ENCODE assay signal across 23 mouse cellular contexts in the genomic region with DNA sequence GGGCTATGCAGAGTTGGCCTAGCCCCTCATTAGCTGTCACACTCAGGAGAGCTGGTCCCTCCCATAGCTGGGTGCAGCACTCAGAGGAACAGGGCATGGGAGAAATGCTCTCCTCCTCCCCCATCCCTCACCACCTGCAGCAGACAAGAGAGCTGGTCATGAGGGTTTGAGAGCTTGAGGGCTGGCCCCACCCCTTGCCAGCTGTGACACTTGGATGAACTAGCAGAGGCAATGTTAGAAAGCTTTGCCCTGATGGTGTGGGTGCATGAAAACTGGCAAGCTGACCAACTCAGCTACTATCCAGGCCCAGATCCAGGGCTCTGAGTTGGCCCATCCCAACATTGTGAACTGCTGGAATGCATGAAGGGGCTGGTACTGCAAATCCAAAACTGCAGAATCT. TPM values are rescaled to one million over a fixed set of nuclear protein-coding genes. Genes with fewer than 3 reads are reported as not detected.
DNase-seq lines count a peak whose midpoint lies in the region; ATAC-seq lines count a peak whose summit lies in the region.
"Had no signal": no experiment of that assay in that cellular context is flagged by ENCODE, and none has a peak within 500 bp of the region (broad histone marks: within the 10 kb centered on the region; RNA-seq: fewer than 3 reads in every experiment).

No protein-coding gene starts in this region.

- no peak for DNase-seq in embryonic facial prominence, embryonic 11.5 days (ENCODE audit: low spot score)
- DNase-seq in embryonic facial prominence, embryonic 10.5 days (ENCODE audit: low spot score) = no peak
- peak; percentile 15 to 23 for DNase-seq in heart, postnatal 10 days
- no peak for DNase-seq in heart, postnatal 25 days (ENCODE audit: low spot score)
- peak; percentile 36 to 40 for DNase-seq in spleen, postnatal 36 days (ENCODE audit: low spot score in 2 of 2)
- DNase-seq in spleen, postnatal 4 days (ENCODE audit: low spot score in 2 of 2) = no peak
- peak; percentile 60 for DNase-seq in telencephalon, adult 2 months (ENCODE audit: low read depth, low spot score)
- DNase-seq in neural tube, embryonic 10.5 days (ENCODE audit: extremely low spot score, low spot score) = no peak
- DNase-seq: adrenal gland, postnatal 36 days; lung, adult 18-20 months; lung, postnatal 4 days; thymus, adult 2 months had no signal

- H3K4me3 ChIP-seq in embryonic facial prominence, embryonic 11.5 days (ENCODE audit: low read depth, low read length) = no peak overlapping the region
- no peak overlapping the region for H3K4me3 ChIP-seq in embryonic facial prominence, embryonic 10.5 days
- H3K4me3 ChIP-seq: heart, embryonic 13.5 days; hindbrain, embryonic 13.5 days; intestine, embryonic 15.5 days; kidney, embryonic 15.5 days; neural tube, embryonic 12.5 days had no signal

- no peaks in the 10 kb centered on the region for H3K4me1 ChIP-seq in embryonic facial prominence, embryonic 11.5 days (ENCODE audit: control insufficient read depth, insufficient read depth, low read length)
- H3K4me1 ChIP-seq in embryonic facial prominence, embryonic 10.5 days = no peaks in the 10 kb centered on the region
- H3K4me1 ChIP-seq: heart, embryonic 13.5 days; hindbrain, embryonic 13.5 days; intestine, embryonic 15.5 days; kidney, embryonic 15.5 days; neural tube, embryonic 12.5 days had no signal

- intact Hi-C loops in heart, postnatal 10 days (cut with DNase I) = no loop called here
- intact Hi-C loops in heart, postnatal 25 days (cut with DNase I) = no loop called here

- ATAC-seq in embryonic facial prominence, embryonic 11.5 days (replicated peaks; ENCODE audit: insufficient number of reproducible peaks, low FRiP score, low TSS enrichment, low read depth) = 0 out of 2 replicates have a peak, but pooled peaks have one; percentile 29
- ATAC-seq: intestine, embryonic 15.5 days had no signal

- no peaks in the 10 kb centered on the region for H3K9me3 ChIP-seq in embryonic facial prominence, embryonic 11.5 days (replicated peaks; ENCODE audit: control insufficient read depth, low read length)
- no peaks in the 10 kb centered on the region for H3K9me3 ChIP-seq in embryonic facial prominence, embryonic 10.5 days
- H3K9me3 ChIP-seq: hindbrain, embryonic 13.5 days; intestine, embryonic 15.5 days; kidney, embryonic 15.5 days; neural tube, embryonic 12.5 days had no signal

- H3K27ac ChIP-seq in embryonic facial prominence, embryonic 11.5 days (replicated peaks; ENCODE audit: low read depth, low read length) = no peak overlapping the region
- H3K27ac ChIP-seq in embryonic facial prominence, embryonic 10.5 days (replicated peaks) = no peak overlapping the region
- H3K27ac ChIP-seq: heart, embryonic 13.5 days; hindbrain, embryonic 13.5 days; intestine, embryonic 15.5 days; kidney, embryonic 15.5 days; neural tube, embryonic 12.5 days had no signal

- no peak overlapping the region for H3K4me2 ChIP-seq in embryonic facial prominence, embryonic 11.5 days (ENCODE audit: low read depth, low read length)
- H3K4me2 ChIP-seq: heart, embryonic 13.5 days; hindbrain, embryonic 13.5 days; intestine, embryonic 15.5 days; kidney, embryonic 15.5 days; neural tube, embryonic 12.5 days had no signal

- no peaks in the 10 kb centered on the region for H3K27me3 ChIP-seq in embryonic facial prominence, embryonic 11.5 days (ENCODE audit: control insufficient read depth, insufficient read depth, low read length)
- H3K27me3 ChIP-seq in embryonic facial prominence, embryonic 10.5 days (replicated peaks; ENCODE audit: low read depth, poor library complexity, severe bottlenecking) = no peaks in the 10 kb centered on the region
- H3K27me3 ChIP-seq: heart, embryonic 13.5 days; hindbrain, embryonic 13.5 days; intestine, embryonic 15.5 days; kidney, embryonic 15.5 days; neural tube, embryonic 12.5 days had no signal

- H3K36me3 ChIP-seq in embryonic facial prominence, embryonic 11.5 days (replicated peaks; ENCODE audit: control insufficient read depth, insufficient read depth, low read depth, low read length) = no peaks in the 10 kb centered on the region
- H3K36me3 ChIP-seq in embryonic facial prominence, embryonic 10.5 days (replicated peaks) = no peaks in the 10 kb centered on the region
- H3K36me3 ChIP-seq: heart, embryonic 13.5 days; hindbrain, embryonic 13.5 days; intestine, embryonic 15.5 days; kidney, embryonic 15.5 days; neural tube, embryonic 12.5 days had no signal

- H3K9ac ChIP-seq in embryonic facial prominence, embryonic 11.5 days (replicated peaks; ENCODE audit: low read length) = no peak overlapping the region
- H3K9ac ChIP-seq: heart, embryonic 13.5 days; hindbrain, embryonic 13.5 days; intestine, embryonic 15.5 days; kidney, embryonic 15.5 days; neural tube, embryonic 12.5 days had no signal

RNA-seq across cellular contexts. Expression of a gene that starts 14.8 kb away (rescaled TPM):
- polyA plus RNA-seq in embryonic facial prominence, embryonic 11.5 days (2014; fragmentation: Nextera tagmentation; extraction: Ambion mirVana) = 0.20 TPM in 1 of 2 replicates, not detected in the other
- 0.12 and 0.24 TPM in 2 replicates for polyA plus RNA-seq in embryonic facial prominence, embryonic 10.5 days (2016; fragmentation: Nextera tagmentation; extraction: Ambion mirVana)
- total RNA-seq in heart, postnatal 10 days (2021) = not detected
- not detected for total RNA-seq in heart, postnatal 25 days (2021)
- total RNA-seq: adrenal gland, postnatal 36 days; common myeloid progenitor, adult 5-6 weeks; ES-E14; midbrain, postnatal 0 days had no signal
- polyA plus RNA-seq: C2C12; forebrain, embryonic 11.5 days; heart, embryonic 13.5 days; limb, embryonic 14.5 days; neural tube, embryonic 12.5 days had no signal

RNA-seq across cellular contexts. Expression of a gene that starts 26.3 kb away (rescaled TPM):
- polyA plus RNA-seq in embryonic facial prominence, embryonic 11.5 days (2014; fragmentation: Nextera tagmentation; extraction: Ambion mirVana) = 97.8 and 102 TPM in 2 replicates
- 96.5 and 99.4 TPM in 2 replicates for polyA plus RNA-seq in embryonic facial prominence, embryonic 10.5 days (2016; fragmentation: Nextera tagmentation; extraction: Ambion mirVana)
- 10 to 100 TPM; 17.9 to 19.9 TPM for total RNA-seq in heart, postnatal 10 days (2021)
- total RNA-seq in heart, postnatal 25 days (2021) = 10 to 100 TPM; 13.8 to 14.2 TPM

RNA-seq across cellular contexts. Expression of a gene that starts 58.1 kb away (rescaled TPM):
- 47.4 and 51.3 TPM in 2 replicates for polyA plus RNA-seq in embryonic facial prominence, embryonic 11.5 days (2014; fragmentation: Nextera tagmentation; extraction: Ambion mirVana)
- 36.7 and 42.2 TPM in 2 replicates for polyA plus RNA-seq in embryonic facial prominence, embryonic 10.5 days (2016; fragmentation: Nextera tagmentation; extraction: Ambion mirVana)
- total RNA-seq in heart, postnatal 10 days (2021) = 10 to 100 TPM; 42.0 to 51.5 TPM
- total RNA-seq in heart, postnatal 25 days (2021) = 10 to 100 TPM; 61.4 to 67.8 TPM

Comparison
In these comparisons a context has a peak if more than half of its experiments do, and no peak if none do; other contexts are left out.
1. DNase-seq: peak in heart, postnatal 10 days (2 of 2), spleen, postnatal 36 days (2 of 2) and telencephalon, adult 2 months (single experiment); none in embryonic facial prominence, embryonic 11.5 days (single experiment), embryonic facial prominence, embryonic 10.5 days (single experiment), heart, postnatal 25 days (single experiment), spleen, postnatal 4 days (0 of 2) and neural tube, embryonic 10.5 days (single experiment).